Mouse (Mus musculus): ENCODE measurements around the gene Gpi1.

DNA sequence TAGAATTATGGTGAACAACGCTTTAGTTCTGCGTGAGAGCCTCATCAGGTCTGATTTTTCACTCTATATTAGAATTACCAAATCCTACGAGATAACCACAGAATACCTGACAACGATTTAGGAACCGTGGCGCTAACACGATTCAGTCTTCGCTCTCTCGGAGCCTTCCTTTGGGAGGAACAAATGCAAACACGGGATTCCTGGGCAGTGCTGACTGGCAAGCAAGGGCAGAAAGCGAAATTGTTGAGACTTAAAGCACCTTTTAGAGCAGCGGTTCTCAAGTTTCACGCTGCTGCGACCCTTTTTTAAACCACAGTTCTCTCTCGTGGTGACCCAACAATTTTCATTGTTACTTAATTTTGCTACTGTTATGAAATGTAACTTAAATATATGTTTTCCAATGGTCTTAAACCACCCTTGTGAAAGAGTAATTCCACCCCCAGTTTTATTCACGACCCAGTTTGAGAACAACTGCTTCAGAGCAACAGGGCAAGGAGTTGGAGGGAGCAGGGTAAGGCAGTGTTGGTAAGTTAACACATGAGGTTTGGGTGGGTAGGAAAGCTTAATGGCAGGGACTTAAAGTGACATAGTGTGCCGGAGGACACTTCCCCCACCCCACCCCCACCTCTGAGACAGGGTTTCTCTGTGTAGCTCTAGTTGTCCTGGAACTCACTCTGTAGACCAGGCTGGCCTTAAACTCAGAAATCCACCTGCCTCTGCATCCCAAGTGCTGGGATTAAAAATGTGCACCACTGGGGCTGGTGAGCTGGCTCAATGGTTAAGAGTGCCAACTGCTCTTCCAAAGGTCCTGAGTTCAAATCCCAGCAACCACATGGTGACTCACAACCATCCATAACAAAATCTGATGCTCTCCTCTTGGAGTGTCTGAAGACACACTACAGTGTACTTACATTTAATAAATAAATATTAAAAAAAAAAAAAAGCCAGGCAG is 4.8 kb upstream of the Gpi1 start:
- TF ChIP-seq CTCF (conservative IDR thresholded peaks at IDR 0.05 in 1 of 2, IDR thresholded peaks at IDR 0.05 in 1 of 2; ENCODE audit: low read depth in 2 of 2, low read length in 2 of 2) (no peak), MYC (IDR thresholded peaks at IDR 0.05; ENCODE audit: low read depth, low read length) (no peak), ELF1 (IDR thresholded peaks at IDR 0.05; ENCODE audit: low read depth, low read length) (no peak), POLR2A (IDR thresholded peaks at IDR 0.05; ENCODE audit: low read depth, low read length) (no peak), SIN3A (IDR thresholded peaks at IDR 0.05; ENCODE audit: low read length) (no peak; the same call in 1 of the 2 replicates), ZNF384 (IDR thresholded peaks at IDR 0.05; ENCODE audit: low read depth, low read length) (no peak), ZMIZ1 (IDR thresholded peaks at IDR 0.05; ENCODE audit: low read depth, low read length) (no peak), USF1 (IDR thresholded peaks at IDR 0.05; ENCODE audit: low read depth, low read length) (no peak), MXI1 (IDR thresholded peaks at IDR 0.05; ENCODE audit: low read depth, low read length) (no peak; the same call in 1 of the 2 replicates), EP300 (IDR thresholded peaks at IDR 0.05; ENCODE audit: low read length) (no peak), TBP (conservative IDR thresholded peaks at IDR 0.05; ENCODE audit: low read depth, low read length) (peak; percentile 2; the same call in 1 of the 2 replicates)
